Mouse (Mus musculus): ENCODE measurements around the gene Fbxw8.

GRCm38 (mm10) chr5:118029420-118029819 is 125.8 kb downstream of the Fbxw8 start:
- TF ChIP-seq CTCF (IDR thresholded peaks at IDR 0.05; ENCODE audit: control insufficient read depth, insufficient read depth, insufficient replicate concordance, low read depth, low read length) (no peak), POLR2A (IDR thresholded peaks at IDR 0.05; ENCODE audit: control insufficient read depth, low read depth, low read length) (no peak)
